Mouse (Mus musculus) B cell, adult (primary cell): Measurements from ENCODE around the gene Tle6. TPM values are rescaled to one million over a fixed set of nuclear protein-coding genes. Genes with fewer than 3 reads are reported as not detected.

Experiments used
- total RNA-seq: library from RNA; stranded (reverse); gene quantifications from 4 replicates; pipeline ENCODE4 v1.2.4, GENCODE M21; 2023; ENCODE audit not compliant: inconsistent age

Tle6 gene
- 0.74 to 1.9 TPM (median 1.7 TPM) in 3 of 4 replicates, not detected in the other for total RNA-seq

DNA sequence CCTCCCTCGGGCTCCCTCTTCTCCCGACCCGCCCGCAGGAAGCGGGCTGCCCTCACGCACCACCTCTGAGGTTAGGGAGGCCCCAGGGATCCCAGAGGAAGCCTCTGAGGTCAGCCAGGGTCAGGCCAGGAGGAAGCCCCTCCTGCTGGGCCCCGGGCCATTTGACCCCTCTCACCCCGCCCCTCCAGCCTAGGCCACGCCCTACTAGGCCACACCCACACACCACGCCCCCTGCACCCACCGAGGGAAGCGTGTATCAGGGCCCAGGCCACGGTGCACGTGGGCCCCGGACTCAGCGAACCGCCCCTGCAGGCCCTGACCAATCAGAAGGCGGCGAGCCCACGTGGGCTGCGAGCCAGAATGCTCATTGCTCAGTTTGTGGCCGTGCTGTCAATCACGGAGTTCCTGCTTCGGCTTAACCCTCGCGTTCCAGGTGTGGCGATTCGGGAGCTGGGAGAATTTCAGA lies at the start of gene Tle6:
TSS of gene Tle6 (minus strand) at position 336 of the 466 bp plus-strand sequence.

DNA sequence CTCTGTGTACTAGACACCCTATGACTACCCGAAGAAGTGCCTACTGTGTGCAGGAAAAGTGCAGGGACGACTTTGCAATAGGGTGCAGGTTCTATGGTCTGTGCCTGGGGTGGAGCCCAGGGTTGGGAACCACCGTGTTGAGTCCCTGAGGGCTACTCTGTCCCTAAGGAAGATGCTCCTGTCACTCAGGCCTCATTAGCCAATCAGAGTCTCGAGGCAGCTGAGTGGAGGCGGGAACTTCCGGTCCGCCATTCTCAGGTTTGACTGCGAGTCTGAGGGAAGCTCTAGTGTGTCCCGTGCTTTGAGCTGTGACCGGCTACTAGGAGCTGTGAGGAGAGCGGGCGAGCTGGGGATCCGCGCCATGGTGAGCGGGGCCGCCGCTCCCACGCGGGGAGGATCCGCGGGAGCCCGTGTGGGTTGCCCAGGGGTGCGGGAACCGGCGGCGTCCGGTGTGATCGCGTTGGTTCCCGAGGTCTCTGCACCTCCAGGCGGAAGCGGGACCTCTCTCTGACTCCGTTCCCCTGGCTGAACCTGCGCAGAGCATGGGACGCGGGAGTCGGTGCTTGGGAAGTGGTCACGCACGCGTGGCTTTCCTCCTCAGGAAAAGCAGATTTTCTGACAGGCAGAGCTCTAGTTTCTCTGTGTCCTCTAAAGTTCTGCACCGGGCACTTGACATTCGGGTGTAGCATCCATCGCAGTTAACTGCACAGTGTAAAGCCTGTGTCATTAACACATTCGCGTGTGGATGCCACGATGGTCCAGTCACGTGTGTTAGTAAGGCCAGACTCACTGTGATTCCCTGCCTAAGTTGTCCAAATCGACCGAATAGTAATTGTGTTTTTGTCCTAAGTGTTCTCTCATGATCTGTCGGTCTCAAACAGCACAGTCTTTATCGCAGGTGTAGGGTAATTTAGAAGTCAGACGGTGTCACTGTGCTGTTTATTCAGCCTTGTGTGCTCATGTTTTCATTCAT lies 48.2 kb upstream of the Tle6 start, which contains the start of gene Gm10778:
TSS of gene Gm10778 (plus strand) at position 257 of the 973 bp plus-strand sequence.

DNA sequence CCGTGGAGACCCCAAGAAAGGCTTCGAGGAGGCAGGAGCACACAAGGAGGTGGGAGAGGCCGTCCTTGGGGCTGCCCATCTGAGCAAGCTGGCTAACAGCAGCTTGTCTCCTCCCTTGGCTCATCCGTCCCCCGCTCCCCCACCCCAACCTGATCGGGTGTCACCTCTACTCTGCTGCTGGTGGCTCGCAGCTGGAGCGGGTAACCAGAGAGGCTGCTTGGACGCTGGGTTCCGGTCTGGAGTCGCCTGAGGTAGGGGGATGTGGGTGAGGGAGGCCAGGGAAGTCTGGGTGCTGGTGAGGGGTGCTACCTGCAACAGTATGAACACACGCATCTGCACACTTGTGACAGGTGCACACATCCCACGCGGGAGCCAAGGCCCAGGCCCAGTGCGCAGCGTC lies 27.5 kb upstream of the Tle6 start, which contains the start of gene Ankrd24:
TSS of gene Ankrd24 (plus strand) at position 151 of the 400 bp plus-strand sequence.

DNA sequence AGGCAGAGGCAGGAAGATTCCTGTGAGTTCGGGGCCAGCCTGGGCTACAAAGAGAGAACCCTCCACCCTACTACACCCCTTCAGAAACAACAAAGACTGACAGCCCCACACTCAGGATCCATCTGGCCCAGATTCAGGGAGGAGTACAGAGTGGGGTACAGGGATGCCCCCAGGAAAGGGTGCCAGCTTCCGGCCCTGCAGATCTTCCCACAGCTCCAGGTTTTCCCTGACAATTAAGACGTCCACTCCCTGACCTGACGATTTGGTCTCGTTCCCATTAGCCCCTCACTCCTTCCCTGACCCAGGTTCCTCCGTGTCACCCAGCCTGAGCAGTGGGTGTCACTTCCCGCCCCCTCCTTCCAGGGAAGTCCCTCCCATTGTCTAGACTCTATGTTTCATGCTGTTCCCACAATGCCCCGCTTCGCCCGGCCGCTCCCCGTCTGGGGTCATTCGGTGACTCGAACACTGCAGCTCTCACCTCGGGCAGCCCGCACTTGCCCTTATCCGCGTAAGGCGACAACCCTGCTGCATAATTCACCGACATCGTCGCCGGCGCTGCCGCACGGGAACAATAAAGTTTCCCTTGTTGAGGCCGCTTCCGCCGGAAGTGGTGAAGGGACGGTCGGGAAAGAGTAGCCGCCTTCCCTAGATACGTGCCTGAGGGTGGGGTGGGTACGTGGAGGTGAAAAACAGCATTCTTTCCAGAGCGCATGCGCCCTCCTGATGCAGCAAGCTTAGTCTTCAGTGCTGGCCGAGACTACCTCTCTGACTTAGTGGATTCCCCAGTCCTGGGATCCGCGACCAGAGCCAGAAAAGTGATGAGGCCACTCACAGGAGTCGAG lies 26.3 kb upstream of the Tle6 start, which contains the start of gene Sirt6:
TSS of gene Sirt6 (minus strand) at position 804 of the 842 bp plus-strand sequence.

DNA sequence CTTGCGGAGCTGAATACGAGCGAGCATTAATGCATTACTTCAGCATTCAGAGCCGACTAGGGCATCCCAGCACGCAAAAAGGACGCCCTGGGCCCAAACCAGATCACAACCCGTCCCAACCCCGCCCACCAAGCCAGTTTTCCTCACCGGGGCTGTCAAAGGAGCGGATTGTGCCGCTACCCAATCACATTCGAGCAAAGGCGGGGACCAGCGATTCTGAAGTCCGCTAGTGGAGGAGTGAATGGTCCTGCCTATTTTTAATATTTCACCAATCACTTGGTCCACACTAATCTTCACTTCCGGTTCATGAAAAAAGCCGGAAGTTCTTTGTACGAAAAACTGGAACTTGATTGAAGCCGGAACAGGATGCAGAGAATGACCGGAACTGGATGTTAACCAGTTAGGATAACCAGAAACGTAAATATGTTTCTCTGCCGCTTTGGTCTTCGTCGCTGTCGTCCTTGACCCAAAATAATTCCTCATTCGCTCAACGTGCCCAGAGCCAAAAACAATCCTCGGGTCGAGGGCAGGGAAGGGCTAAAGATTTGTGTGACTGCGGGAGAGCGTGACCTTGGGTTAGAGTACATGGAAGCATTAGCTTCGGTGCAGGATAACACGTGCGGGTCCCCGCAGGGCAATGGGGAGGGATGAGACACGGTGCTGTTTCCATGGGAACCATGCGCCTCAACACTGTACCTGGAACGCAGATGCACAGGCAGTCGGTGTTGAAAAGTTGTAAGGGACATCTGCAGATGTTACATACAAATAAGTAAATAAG lies 5.3 kb upstream of the Tle6 start, which contains the start of gene BC025920:
TSS of gene BC025920 (plus strand) at position 297 of the 778 bp plus-strand sequence.

DNA sequence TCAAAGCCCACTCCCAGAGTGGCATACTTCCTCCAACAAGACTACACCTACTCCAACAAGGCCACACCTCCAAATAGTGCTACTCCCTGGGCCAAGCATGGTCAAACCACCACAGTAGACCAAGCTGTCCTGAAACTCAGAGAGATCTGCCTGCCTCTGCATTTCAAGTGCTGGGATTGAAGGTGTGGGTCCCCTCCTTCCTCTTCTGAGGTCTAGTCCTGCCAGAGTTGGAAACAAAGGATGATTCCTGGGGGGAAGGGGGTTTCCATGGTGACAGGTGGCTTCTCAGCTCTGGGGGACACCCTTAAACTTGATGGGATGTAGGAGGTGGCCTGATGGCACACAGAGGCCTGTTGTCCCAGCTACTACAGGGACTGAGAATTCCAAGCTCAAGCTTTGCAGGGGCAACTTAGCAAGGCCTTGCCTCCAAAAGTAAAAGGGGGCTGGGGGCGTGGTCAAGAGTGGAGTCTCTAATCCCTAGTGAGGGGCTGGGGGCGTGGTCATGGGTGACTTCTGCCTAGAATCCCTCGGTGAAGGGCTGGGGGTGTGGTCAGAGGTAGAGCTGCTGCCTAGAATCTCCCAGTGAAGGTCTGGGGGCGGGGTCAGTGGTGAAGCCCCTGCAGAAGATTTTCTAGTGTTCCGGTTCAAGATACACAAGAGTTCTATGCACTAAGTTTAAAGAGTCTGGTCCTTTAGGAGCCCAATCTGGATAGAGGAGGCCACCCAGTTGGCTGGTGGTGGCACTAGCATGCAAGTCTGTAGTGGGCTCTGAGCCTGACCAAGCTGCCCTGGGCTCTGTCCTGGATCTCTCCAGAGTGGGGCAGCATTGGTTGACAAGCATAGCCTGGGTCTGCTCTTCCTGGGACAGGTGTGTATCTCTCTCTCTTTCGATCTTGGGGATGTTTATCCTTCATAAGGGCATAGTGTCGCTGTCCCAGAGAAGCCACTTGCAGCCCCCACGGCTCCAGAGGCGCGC lies 26.5 kb downstream of the Tle6 start, which contains the start of gene Tle2:
TSS of gene Tle2 (plus strand) at position 481 of the 976 bp plus-strand sequence.

DNA sequence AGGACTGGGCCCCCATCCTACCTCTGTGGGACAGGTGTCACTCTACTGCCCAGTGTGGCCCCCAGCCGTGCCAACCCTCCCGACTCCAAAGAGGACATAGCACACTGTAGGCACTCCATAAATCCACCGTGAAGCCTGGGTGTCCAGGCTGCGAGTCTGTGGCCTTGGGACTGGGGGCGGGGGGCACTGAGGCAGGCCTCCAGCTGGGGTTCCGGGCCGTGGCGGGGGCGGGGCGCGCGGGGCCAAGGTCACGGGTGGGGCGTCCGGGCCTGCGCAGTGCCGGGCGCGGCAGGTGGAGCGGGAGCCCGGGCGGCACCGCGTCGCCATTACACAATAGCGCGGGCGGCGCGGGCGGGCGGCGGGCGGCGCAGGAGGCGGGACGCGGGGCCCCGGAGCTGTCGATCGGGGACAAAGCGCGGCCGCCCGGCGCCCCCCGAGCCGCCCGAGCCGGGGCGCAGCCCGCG lies 41.7 kb downstream of the Tle6 start, which contains the start of gene Aes:
TSS of gene Aes (plus strand) at position 326 of the 464 bp plus-strand sequence.

DNA sequence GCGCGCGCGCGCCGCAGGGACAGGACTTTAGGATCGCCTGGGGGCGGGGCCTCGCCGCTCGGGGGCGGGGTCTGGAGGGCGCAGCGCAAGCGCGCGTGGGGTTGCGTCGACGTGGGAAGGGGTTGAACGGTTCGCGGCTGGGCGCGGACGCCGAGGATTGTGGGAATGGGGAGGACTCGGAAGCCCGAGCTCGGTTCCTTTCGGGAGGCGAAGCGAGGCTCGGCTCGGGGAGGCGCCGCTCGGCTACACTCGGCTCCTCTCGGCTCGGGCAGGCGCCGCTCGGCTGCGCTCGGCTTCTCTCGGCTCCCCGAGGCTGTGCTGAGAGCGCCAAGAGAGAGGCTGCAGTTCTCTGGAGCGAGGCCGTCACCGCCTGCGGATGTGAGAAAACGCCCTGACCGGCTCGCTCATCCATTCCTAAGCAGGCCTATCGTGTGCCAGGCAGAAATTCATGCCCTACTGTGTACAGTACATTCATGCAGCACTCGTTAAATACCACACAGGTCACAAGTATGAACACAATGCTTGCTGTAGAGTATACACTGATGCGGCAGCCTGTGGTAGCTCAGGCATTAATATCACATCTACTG lies 55.6 kb downstream of the Tle6 start, which contains the start of gene Gna11:
TSS of gene Gna11 (minus strand) at position 30 of the 587 bp plus-strand sequence.

Other genes starting within 250 kb of the Tle6 start
- 9.2 to 15.5 TPM (median 12.6 TPM) in 4 replicates for gene Mfsd12, start 243.6 kb downstream of the Tle6 start, total RNA-seq
- 5.8 to 7.9 TPM (median 7.7 TPM) in 4 replicates for gene 4930404N11Rik, start 235.3 kb downstream of the Tle6 start, total RNA-seq
- gene Fzr1, start 222.6 kb downstream of the Tle6 start, total RNA-seq: 38.8 to 48.3 TPM (median 46.2 TPM) in 4 replicates
- gene Dohh, start 216.6 kb downstream of the Tle6 start, total RNA-seq: 33.2 to 44.7 TPM (median 38.4 TPM) in 4 replicates
- 1.4 to 2.8 TPM (median 1.9 TPM) in 4 replicates for gene Gm48551, start 216.6 kb downstream of the Tle6 start, total RNA-seq
- gene Gm48552, start 212.1 kb downstream of the Tle6 start, total RNA-seq: 1.8 to 11.0 TPM (median 4.5 TPM) in 4 replicates
- gene Smim24, start 208.0 kb downstream of the Tle6 start, total RNA-seq: 4.3 to 7.4 TPM (median 6.4 TPM) in 4 replicates
- 15.2 to 21.2 TPM (median 16.2 TPM) in 4 replicates for gene Nfic, start 145.4 kb downstream of the Tle6 start, total RNA-seq
- gene Celf5, start 118.4 kb downstream of the Tle6 start, total RNA-seq: 0.13 TPM in 1 of 4 replicates, not detected in the others
- gene Ncln, start 104.7 kb downstream of the Tle6 start, total RNA-seq: 110 to 118 TPM (median 115 TPM) in 4 replicates
- gene S1pr4, start 100.9 kb downstream of the Tle6 start, total RNA-seq: 50.5 to 55.7 TPM (median 53.1 TPM) in 4 replicates
- gene Gna15, start 76.8 kb downstream of the Tle6 start, total RNA-seq: 5.7 to 6.9 TPM (median 6.4 TPM) in 4 replicates
- 21.6 to 29.7 TPM (median 24.6 TPM) in 4 replicates for gene Gna11, start 55.9 kb downstream of the Tle6 start, total RNA-seq
- 319 to 355 TPM (median 326 TPM) in 4 replicates for gene Aes, start 41.6 kb downstream of the Tle6 start, total RNA-seq
- 4.0 to 6.9 TPM (median 4.3 TPM) in 4 replicates for gene Tle2, start 26.5 kb downstream of the Tle6 start, total RNA-seq
- 2.0 to 4.7 TPM (median 2.9 TPM) in 4 replicates for gene BC025920, start 5.2 kb upstream of the Tle6 start, total RNA-seq
- gene Sirt6, start 26.7 kb upstream of the Tle6 start, total RNA-seq: 18.6 to 26.0 TPM (median 23.9 TPM) in 4 replicates
- gene Ankrd24, start 27.5 kb upstream of the Tle6 start, total RNA-seq: 2.6 to 3.3 TPM (median 2.7 TPM) in 4 replicates
- gene Gm10778, start 48.0 kb upstream of the Tle6 start, total RNA-seq: 1.5 to 2.7 TPM (median 2.1 TPM) in 4 replicates
- gene Zfp433, start 103.8 kb upstream of the Tle6 start, total RNA-seq: 7.6 to 12.4 TPM (median 8.3 TPM) in 4 replicates
- gene Gm3055, start 170.1 kb upstream of the Tle6 start, total RNA-seq: 4.6 to 12.7 TPM (median 5.9 TPM) in 4 replicates
- 1.2 to 2.5 TPM (median 2.0 TPM) in 4 replicates for gene Gm4767, start 211.1 kb upstream of the Tle6 start, total RNA-seq